Mouse (Mus musculus): ENCODE measurements around the gene Gm10337.

GRCm38 (mm10) chr15:102530566-102530965 lies 27.0 kb downstream of the Gm10337 start:
- TF ChIP-seq CTCF (IDR thresholded peaks at IDR 0.05 in 2 of 3, conservative IDR thresholded peaks at IDR 0.05 in 1 of 3; ENCODE audit: control insufficient read depth in 1 of 3, insufficient read depth in 1 of 3, low read depth in 2 of 3, low read length in 3 of 3, poor library complexity in 1 of 3, severe bottlenecking in 1 of 3) (no peak), POLR2A (IDR thresholded peaks at IDR 0.05; ENCODE audit: control insufficient read depth in 1 of 2, insufficient read depth in 1 of 2, low read depth in 1 of 2, low read length in 2 of 2, poor library complexity in 1 of 2) (no peak), UBTF (IDR thresholded peaks at IDR 0.05; ENCODE audit: borderline replicate concordance, insufficient read depth, low read depth, low read length) (no peak), USF1 (IDR thresholded peaks at IDR 0.05; ENCODE audit: low read depth, low read length) (no peak), ZMIZ1 (IDR thresholded peaks at IDR 0.05; ENCODE audit: low read depth, low read length) (no peak), MAX (IDR thresholded peaks at IDR 0.05; ENCODE audit: low read length) (no peak)

Data from MEL (cell line).